Mouse (Mus musculus) small intestine, adult 2 months (tissue): ENCODE measurements at regions not wholly inside any gene's neighbourhood (a gene's known extent, or its start where the extent isn't known, plus 50 kb on each side); places are given as distances from the start of the nearest gene placed in this dataset.

Experiments
- CTCF ChIP-seq: fragments of 200-500 bp; IDR thresholded peaks from 2 replicates; pipeline ENCODE4 v1.5.1; 2012; ENCODE audit warnings: low read depth, mild to moderate bottlenecking, control low read depth, inconsistent platforms, low read length, moderate library complexity, mixed read lengths; ENCODE audit not compliant: insufficient replicate concordance, insufficient read length; ENCODE audit errors: extremely low read depth
- POLR2A ChIP-seq: fragments of 200-500 bp; IDR thresholded peaks from 2 replicates; pipeline ENCODE4 v1.6.1; 2012; ENCODE audit warnings: low read depth, mild to moderate bottlenecking, control low read depth, inconsistent platforms, low read length, moderate library complexity

GRCm38 (mm10) chr10:44730721-44731120 lies 202.4 kb upstream of the Prdm1 start:
- TF ChIP-seq CTCF = no peak
- no peak for TF ChIP-seq POLR2A
